Mouse (Mus musculus): Measurements from ENCODE around the gene Ass1.

The Ass1 gene

DNA sequence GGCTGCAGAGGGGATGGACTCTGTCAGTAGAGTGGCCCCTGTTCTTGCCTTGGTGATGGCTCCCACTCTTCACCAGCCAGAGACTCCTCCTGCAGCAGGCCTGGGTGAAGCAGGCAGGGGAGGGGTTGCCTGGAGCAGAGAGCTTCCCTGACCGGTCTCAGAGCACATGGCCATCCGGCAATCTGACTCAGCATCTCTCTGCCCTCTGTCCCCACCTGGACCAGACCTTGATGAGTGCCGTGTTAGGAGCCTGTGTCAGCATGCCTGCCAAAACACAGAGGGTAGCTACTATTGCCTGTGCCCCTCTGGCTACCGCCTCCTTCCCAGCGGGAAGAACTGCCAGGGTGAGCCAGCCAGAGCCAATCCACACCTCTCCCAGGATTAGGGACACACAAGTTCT lies 11.5 kb upstream of the Ass1 start:
- no peak for DNase-seq (ENCODE audit: low read depth, low spot score)

DNA sequence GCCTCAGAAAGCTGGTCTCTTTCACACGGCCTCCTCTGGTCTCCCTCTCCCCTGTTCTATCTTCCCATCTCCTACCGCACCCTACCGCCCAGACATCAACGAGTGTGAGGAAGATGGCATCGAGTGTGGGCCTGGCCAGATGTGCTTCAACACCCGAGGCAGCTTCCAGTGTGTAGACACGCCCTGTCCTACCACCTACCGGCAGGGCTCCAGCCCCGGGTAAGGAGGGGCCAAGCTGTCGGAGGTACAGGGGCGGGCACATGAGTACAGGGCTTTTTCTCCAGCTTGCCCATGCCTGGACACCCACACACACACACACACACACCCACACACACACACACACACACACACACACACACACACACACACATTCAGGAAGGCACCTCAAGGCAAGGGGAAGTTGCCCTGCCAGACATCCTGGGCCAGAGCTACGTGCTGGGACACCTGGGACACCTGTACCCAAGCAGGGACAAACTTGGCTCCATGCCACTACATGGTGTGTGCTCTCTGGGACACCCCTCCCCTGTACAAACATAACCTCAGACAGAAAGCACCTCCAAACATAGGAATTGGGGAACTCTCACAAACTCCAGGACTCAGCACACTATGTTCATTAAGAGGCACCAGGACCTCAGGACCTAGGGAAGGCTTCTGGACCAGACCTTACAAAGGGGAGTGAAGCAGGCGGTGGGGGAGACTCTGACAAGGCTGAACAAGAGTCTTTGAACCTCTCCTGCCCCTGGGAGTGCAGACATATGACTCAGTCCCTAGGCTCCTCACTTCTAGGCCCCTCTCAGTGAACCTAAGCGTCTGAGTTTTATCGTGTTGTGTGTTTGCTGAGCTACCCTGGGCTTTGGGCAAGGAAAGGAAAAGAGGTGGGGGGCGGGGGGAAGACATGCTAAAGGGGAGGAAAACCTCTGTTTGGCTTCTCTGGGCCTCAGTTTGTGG lies 10.7 kb upstream of the Ass1 start:
- DNase-seq (ENCODE audit: low read depth, low spot score) = peak; percentile 49

DNA sequence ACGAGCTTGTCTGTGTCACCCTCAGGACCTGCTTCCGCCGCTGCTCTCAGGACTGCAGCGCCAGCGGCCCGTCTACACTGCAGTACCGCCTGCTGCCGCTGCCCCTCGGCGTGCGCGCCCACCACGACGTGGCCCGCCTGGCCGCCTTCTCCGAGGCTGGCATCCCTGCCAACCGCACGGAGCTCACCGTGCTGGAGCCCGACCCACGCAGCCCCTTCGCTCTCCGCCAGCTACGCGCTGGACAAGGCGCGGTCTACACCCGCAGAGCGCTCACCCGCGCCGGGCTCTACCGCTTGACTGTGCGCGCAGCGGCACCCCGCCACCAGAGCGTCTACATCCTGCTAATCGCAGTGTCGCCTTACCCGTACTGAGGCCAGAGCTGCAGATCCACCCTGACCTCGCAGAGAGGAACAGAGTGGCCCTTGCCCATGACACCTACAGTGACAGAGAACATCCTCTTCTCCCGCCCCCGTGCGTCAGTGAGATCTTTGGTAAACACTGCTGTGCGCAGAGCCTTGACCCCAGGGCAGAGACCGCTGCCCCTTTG lies 9.9 kb upstream of the Ass1 start:
- peak; percentile 81 for DNase-seq (ENCODE audit: low read depth, low spot score)

DNA sequence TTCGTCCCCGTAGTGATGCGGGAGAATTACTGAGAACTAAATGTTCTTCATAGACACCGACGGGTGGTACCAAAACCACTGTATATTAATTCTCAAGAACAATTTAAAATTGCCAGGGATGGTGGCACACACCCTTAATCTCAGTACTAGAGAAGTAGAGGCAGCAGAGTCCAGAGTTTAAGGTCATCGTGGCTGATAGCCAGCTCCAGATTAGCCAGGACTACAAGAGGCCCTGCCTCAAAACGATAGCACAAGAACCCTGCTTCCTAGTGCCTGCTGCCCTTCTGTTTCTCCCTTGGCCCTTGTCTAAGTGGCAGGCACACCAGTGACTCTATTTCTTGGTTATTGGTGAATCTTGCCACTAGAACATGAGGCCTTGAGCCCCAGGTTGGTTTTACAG lies 9.1 kb upstream of the Ass1 start:
- no peak for DNase-seq (ENCODE audit: low read depth, low spot score)

DNA sequence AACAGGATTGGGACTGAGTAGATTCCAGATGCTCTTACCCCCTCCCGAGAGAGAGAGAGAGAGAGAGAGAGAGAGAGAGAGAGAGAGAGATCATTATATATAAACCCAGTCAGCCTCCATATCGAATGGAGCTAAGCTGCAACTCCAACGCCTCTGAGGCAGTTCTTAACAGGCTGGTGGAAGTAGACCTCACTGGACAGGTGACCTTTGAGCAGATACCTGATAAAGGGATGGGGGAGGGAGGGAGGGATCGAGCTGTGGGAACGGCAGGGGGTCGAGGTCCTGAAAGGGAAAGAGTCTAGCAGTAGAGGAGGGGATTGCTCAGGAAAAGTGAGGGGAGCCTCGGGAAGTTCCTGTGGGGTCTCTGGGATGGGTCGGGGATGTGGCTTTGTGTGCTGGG lies 8.0 kb upstream of the Ass1 start:
- DNase-seq (ENCODE audit: low read depth, low spot score) = no peak

DNA sequence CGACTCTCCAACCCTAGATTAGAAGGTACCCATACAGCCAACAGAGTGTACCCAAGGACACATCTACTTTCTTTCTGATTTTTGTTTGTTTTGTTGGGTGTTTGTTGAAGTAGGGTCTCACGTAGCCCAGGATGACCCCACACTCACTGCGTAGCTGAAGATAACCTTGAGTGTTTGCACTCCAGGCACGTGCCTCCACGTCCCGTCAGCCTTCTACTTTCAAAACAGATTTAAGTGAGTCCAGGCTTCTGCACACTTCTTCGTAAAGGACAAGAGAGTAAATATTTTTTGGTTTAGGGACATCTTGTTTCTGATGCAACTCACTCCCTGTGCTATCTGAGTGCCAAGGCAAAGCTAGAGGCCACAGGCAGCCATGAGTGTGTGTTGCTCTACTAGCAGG lies 6.8 kb upstream of the Ass1 start:
- no peak for DNase-seq (ENCODE audit: low read depth, low spot score)

DNA sequence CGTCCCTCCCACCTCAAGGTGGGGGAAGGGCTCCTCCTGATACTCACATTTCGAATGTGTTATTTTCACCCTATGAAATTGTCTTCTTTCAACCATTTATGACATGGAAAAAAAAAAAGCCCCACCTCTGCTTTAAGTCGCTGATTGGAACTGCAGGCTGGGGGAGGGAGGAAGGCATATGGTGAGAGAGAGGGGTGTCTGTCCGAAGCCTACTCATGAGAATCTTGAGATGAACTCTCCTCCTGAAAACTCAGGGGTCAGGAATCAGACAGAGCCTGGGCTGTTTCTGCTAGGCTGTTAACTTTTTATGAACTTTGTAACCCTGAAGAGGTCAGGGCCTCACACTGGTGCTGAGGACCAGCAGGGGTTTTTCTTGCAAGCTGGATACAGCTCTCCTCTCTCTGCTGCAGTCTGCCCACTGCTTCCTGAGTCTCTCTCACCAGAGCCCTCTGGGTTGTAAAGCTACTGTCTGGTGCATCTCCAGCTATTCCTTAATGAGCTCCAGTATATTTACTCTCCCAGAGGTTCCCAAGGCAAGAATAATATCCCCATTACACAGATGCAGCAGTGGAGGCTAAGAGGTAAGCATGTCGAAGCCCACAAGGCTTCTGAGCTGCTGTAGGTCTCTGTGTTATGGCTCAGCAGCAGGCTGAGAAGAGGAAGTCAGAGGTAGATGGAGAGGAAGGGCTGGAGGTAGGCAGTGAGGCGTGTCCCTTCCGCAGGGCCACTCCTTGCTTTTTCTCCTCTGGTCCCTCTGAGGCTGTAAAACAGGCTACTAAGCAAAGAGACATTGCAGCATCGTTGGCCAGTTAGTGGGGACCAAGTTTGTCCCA lies 6.1 kb upstream of the Ass1 start:
- peak; percentile 36 for DNase-seq (ENCODE audit: low read depth, low spot score)

DNA sequence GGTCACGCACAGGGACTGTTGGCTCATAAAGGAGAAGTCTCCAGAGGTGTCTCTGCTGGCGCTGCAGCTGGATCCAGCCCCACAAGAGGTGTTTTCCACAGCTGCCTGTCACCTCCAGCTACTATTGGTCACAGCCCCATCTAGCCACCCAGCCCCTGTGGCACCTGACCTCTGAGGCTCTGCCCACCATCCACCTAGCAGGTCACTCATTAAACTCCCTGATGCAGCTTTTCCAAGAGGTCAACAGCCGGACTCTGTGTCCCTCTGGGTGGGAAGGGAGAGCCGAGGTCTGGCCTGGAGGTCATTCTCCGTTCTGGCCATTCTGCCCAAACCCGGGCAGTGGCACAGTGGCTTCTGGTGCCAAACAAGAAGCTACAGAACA lies 5.5 kb upstream of the Ass1 start:
- DNase-seq (ENCODE audit: low read depth, low spot score) = no peak

DNA sequence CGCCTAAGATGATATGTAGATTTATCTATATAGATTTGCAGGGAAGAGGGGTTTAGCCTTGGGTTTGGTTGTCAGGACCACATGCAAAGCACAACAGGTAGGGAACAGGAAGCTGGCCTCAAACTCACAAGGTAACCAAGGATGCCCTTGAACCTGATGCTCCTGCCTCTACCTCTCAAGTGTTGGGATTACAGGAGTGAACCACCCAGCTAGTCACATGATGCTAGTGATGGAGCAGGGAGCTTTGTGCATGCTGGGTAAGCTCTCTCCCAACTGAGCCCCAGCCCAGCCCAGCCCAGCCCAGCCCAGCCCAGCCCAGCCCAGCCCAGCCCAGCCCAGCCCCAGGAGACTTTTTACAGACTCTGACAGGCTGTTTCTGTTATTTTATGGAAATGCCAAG lies 2.5 kb upstream of the Ass1 start:
- no peak for DNase-seq (ENCODE audit: low read depth, low spot score)

DNA sequence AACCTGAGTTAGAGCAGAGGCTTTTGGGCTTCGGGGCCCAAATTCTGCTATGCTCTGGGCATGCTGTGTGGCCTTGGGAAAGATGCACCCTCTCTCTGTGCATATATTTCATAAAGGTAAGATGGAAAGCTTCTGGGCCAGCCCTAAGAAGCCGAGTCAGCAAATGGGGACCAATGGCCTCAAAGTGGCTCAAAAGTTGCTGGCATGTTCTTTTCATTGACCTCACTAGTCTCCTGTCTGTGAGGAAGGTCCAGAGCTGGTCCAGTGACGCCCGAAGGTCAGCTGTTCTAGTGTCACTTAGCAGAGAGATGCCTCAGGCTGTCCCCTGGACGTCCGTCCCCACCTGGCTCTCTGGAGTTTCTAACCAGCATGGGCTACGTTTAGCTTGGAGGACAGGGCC lies 1.1 kb upstream of the Ass1 start:
- DNase-seq (ENCODE audit: low read depth, low spot score) = no peak

DNA sequence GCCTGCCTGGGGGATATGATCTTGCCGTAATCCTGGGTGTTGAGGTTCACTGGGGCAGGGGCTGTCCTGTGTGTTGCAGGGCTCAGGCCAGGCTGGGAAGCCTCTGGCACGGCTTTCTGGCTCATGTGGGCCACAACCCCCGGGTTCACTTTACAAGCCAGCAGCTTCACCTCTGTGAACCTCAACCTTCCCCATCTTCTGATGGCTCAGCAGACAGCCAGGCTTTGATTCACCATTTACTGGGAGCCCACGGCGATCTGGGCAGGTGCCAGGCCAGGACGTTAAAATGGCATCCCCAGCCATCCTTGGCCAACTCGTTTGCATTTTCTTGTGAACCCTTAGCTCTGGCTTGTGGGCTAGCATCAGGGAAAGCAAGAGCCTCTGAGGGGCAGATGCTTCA lies 527 bp upstream of the Ass1 start:
- DNase-seq (ENCODE audit: low read depth, low spot score) = no peak

DNA sequence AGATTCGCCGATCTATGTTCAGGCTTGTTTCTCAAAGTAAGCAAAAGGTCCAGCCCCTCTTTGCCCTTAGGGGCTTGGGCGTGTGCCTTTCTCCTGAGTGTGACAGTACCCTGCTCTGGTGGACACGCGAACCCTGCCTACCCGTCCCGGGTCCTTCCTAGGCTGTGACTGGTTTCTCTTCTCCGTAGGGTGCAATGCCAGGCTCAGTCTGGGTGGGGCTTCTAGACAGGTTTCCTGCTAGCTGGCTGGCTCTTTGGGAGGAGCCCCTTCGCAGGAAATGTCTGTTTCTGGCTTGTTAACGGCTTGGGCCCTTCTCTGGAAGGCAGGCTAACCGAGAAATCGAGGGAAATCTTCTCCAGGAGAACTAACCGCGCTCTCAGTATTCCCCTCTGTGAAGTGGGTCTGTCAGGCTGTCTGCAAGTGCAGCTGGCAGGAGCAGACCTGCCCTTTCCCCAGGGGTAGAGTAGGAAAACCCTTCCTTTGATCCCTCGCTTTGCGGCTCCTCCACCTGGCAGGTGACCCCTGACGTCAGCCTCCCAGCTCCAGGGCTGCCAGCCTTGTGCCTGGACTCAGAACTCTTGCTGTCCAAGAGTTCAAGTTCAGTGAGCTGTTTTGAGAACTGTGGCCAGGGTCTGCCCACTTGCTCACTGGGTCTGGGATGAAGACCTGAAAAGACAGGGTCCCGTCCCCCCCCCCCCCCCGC lies 827 bp downstream of the Ass1 start:
- DNase-seq (ENCODE audit: low read depth, low spot score) = peak; percentile 77

DNA sequence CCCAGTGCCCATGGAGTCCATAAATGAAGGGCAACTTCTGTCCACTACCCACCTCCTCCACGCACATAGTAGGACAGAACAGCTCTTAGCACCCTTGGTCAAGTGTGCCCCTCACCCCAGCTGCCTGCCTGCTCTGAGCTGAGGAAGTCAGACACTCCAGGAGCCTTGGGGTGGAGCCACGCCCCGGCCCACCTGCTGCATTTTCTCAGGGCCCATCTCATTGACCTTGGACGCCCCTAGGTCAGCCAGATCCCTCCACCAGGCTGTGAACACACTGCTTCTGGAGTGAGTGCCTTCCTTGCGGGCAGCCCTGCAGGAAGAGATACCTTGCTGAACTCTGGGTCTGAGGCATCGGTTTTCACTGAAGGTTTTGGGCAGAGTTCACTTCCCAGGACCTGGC lies 1.6 kb downstream of the Ass1 start:
- DNase-seq (ENCODE audit: low read depth, low spot score) = no peak

DNA sequence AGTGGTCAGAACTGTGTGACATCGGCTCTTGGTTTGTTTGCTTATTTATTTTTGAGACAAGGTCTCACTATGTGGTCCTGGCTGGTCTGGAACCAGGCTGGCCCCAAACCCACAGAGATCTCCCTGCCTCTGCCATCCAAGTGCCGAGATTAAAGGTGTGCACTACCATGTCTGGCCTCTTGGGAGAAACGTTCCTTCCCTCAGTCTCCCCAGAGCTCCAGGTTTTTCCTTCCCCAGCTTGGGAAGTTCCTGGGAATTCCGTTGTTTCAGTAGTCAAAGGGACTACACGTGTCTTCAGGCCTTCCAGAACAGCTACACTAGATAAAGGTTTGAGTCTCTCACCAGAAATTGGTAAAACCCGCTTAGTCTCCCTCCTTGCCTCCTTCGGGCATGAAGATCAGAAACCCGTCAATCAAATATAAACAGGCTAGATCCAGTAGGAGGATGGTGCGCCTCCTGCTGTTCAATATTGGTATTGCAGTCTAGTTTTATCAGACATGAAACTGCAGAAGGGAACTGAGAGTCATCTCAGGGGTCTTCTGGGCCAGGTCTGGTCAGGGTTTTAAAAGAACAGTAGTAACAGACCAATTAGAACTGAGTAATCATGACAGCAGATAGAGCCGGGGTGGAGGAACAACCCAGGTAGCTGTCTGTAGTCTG lies 2.5 kb downstream of the Ass1 start:
- DNase-seq (ENCODE audit: low read depth, low spot score) = peak; percentile 81

DNA sequence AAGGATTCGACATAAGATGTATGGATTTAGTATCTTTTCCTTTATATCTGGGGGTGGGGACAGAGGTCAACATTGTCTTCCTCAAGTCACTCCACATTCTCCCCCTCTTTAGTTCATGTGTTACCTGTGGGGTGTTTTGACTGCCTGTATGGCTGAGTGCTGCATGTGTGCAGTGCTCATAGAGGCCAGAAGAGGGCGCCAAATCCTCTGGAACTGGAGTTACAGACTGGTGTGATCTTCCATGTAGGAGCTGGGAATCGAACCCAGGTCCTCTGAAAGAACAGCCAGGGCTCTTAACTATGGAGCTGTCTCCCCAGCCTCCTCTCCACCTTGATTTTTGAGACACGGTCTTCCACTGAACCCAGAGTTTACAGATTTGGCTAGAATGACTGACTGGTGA lies 3.9 kb downstream of the Ass1 start:
- DNase-seq (ENCODE audit: low read depth, low spot score) = peak; percentile 47

DNA sequence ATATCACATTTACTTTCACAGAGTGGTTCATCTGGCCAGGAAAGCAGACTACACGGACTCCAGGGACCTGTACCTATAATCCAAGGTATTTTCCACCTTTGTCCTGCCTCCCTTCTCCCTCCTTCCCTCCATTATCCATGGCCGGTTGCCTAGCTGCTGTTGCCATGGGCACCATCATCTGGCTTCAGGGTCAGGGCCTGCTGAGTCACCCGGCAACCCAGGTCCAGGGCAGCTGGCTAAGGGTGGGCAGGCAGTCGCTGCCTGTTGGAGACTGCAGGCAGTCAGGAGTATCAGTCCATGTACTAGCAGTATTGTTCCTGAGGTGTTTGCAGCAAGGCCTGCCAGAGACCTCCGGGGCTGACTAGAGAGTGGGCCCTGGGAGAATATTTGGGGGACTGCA lies 4.7 kb downstream of the Ass1 start:
- no peak for DNase-seq (ENCODE audit: low read depth, low spot score)

DNA sequence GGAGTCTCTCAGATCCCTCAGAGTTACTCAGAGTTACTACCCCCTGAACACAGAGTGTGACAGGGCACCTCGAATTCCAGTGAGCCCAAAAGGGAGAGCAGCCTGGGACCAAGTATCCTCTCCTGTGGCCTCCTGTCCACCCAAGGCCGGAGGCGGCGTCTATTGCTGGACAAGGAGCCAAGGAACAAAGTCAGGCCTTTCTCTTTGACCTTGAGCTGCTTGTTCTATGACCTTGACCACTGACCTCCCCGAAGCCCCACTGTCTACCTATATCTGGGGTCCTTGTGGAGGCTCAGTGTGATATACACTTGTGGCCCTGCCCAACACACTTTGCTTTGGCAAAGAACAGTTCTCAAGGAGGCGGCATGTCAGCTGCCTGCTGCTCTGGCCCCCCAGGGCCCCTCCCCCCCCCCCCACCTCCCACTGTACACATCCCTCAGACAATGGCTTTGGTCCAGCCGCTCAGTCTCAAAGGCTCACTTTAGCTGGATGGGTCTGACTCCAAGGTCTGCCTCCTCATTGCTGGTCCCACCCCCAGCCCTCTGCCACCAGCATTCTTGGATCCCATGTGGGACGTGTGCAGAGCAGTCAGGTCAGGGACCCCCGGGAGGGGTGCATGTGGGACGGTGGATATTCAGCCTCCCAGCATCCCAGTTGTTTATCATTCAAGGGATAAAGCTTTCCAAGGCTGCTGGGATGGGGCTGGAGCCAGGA lies 6.3 kb downstream of the Ass1 start:
- no peak for DNase-seq (ENCODE audit: low read depth, low spot score)

DNA sequence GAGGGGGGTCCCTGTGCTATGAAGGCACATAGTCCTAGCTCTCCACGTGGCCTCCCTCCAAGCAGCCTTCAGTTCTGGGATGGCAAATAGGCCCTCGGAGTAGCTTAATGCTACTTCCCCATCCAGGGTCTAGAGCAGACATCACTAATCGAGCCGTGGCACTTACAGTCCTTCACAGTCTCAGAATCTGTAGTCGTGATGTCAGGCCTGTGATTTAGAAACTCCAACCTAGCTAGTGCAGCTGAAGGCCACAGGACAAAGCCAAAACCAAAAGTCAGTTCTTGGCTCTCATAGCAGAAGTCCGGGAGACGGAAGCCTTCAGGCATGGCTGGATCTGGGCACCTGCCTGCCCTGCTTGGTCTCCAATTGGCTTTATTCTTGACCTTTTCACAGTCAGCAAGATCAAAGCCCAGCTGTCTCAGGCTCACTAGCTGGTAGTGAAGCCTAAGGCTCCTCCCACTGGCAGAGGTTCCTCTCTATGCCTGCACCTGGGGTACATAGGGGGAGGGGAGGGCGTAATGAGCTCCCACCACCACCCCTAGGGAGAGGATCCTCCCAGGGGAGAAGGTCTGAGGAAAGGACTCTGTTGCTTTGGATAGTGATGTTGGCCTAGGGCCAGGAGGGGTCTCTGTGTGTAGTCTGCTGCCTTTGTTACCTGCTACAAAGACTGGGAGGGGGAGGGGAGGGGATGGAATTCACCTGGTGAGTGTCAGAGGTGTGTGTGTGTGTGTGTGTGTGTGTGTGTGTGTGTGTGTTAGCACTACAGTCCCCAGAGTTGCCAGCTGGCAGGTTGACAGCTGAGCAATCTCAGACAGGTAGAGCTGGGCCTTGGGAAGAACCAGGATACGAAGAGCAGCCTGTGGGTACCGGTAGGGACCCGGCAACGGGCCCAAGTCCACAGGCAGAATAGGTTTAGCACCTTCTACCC lies 7.5 kb downstream of the Ass1 start:
- no peak for DNase-seq (ENCODE audit: low read depth, low spot score)

DNA sequence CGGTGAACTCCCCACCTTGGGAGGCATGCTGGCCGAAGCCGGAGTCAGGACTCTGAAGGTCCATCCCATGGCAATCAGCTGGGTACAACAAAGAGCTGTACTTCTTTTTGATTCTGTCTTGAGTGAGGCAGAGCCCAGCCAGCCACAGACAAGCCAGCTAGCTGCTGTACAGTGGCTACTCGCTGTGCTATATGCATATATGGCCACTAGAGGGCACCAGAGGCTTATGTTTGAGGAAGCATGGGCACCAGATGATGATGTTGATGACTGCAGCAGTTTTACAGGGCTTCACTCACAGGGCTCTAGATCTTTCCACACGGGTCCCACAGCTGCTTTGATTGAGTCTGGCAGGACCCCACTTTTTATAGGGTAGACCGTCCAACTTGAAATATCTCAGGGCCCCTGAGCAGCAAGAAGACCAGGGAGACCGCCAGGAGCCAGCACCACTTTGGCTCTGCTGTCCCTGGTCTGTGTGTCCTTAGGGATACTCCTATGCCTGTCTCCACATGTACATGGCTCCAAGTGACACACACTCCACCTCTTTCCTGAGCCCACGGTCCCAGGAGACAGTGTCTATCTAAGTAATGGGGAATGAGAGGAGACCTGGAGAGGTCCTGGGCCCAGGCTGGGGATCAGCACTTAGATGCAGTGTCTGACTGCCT lies 13.0 kb downstream of the Ass1 start:
- DNase-seq (ENCODE audit: low read depth, low spot score) = peak; percentile 79
